Mouse (Mus musculus): ENCODE measurements around the gene AF067063. TPM values are rescaled to one million over a fixed set of nuclear protein-coding genes. Genes with fewer than 3 reads are reported as not detected.

AF067063 gene
- not detected for polyA plus RNA-seq (2014; fragmentation: Illumina TruSeq; extraction: RNeasy Lipid Tissue Mini Kit (QIAGEN cat#74804); ENCODE audit: low read depth, low replicate concordance)

DNA sequence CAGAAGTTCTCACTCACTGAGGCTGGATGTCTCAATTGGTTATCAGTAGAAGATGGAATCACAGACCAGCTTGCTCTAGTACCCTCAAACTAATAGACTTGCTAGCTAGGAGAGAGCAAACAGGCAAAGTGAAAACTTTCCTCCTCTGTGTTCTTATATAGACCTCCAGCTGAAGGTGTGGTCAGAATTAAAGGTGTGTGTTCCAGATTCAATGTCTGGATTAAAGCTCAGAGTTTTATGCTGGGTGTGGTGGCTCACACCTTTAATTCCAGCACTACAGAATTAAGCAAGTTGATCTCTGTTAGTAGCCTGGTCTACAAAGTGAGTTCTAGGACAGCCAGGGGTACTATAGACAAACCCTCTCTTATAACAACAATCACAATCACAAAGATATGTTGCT, at the start of gene AF067063:
Gene AF067063, minus strand, starts transcription at position 101 of the 400 bp plus-strand sequence.

DNA sequence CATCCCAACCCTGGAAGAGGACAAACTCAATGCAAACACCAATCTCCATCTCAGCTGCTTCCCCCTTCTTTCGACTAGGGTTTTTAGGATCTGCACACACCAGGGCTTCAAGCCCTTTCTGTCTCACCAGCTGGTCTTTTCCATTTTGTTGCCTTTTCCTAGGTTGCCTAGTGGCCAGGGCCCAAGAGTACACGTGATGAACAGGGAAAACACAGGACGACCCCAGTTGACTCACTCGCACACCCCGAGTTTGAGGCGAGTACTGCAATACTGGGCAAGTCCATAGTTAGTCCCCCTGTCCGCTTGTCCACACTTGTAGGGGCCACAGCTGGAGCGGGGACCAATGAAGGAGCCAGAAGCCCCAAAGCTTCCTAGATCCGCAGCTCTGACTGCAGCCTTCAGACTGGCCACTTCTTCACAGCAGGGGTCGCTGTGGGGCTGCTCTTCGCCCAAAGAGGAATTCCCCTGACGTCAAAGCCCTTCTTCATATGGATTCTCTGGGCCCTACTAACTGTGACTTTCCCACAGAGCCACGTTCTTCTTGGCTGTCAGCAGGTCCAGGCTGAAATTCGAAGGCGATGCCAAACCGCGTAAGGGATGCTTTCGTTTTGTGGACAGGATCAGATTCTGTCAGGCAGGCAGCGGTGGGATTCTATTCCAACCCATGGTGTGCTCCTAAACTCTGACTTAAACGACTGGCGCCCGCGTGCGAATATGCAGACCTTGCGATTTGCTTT, 5.5 kb upstream of the AF067063 start, which contains the start of gene D13Ertd608e:
Gene D13Ertd608e, plus strand, starts transcription at position 687 of the 737 bp plus-strand sequence.

DNA sequence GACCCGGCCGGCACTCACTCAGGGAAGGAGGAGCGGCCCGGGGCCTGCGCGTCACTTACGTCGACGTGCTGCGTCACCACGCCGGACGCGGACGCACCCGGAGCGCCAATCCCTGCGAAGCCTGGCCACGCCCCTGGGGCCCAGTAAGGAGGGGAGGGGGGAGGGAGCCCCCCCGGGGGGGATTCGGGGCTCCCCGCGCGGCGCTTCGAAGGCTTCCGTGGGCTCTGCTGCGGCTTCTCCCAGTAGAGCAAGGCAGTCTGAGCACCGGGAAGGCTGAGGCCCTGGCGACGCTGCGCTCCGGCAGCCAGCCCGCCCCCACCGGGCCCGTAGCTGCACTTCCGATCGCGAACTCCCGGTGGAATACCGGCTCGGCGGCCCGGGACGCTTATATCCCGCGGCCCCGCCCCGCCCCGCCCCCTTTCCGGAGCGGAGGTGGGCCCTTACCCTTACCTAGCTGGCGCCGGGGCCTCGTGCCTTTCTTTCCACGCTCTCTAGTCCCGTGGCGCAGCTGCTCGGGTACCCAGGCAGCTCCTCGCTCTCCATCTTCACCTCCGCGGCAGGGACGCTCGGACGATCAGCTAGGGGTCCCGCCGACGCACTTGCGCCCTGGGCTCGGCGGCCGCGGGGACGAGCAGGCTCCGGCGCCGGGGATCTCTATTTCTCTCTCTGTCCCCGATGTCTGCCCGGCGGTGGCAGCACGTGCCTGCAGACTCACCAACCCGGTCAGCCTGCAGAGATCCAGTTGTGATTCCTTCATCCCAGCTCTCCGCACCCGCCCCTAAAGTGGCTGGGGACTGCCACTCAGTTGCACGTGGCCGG, 39.0 kb downstream of the AF067063 start, which contains the start of gene Zfp131:
Gene Zfp131, minus strand, starts transcription at position 129 of the 819 bp plus-strand sequence.

Other genes starting within 250 kb of the AF067063 start
- 0.19 TPM for gene Ccl28, start 206.4 kb downstream of the AF067063 start, polyA plus RNA-seq (2014; fragmentation: Illumina TruSeq; extraction: RNeasy Lipid Tissue Mini Kit (QIAGEN cat#74804); ENCODE audit: low read depth, low replicate concordance)
- gene Hmgcs1, start 139.8 kb downstream of the AF067063 start, polyA plus RNA-seq (2014; fragmentation: Illumina TruSeq; extraction: RNeasy Lipid Tissue Mini Kit (QIAGEN cat#74804); ENCODE audit: low read depth, low replicate concordance): 895 TPM
- gene Nim1k, start 74.3 kb downstream of the AF067063 start, polyA plus RNA-seq (2014; fragmentation: Illumina TruSeq; extraction: RNeasy Lipid Tissue Mini Kit (QIAGEN cat#74804); ENCODE audit: low read depth, low replicate concordance): 1.6 TPM
- gene Zfp131, start 39.3 kb downstream of the AF067063 start, polyA plus RNA-seq (2014; fragmentation: Illumina TruSeq; extraction: RNeasy Lipid Tissue Mini Kit (QIAGEN cat#74804); ENCODE audit: low read depth, low replicate concordance): 22.6 TPM
- gene D13Ertd608e, start 5.8 kb upstream of the AF067063 start, polyA plus RNA-seq (2014; fragmentation: Illumina TruSeq; extraction: RNeasy Lipid Tissue Mini Kit (QIAGEN cat#74804); ENCODE audit: low read depth, low replicate concordance): not detected
- gene Tcstv1, start 64.6 kb upstream of the AF067063 start, polyA plus RNA-seq (2014; fragmentation: Illumina TruSeq; extraction: RNeasy Lipid Tissue Mini Kit (QIAGEN cat#74804); ENCODE audit: low read depth, low replicate concordance): not detected
- gene Gm21761, start 99.1 kb upstream of the AF067063 start, polyA plus RNA-seq (2014; fragmentation: Illumina TruSeq; extraction: RNeasy Lipid Tissue Mini Kit (QIAGEN cat#74804); ENCODE audit: low read depth, low replicate concordance): not detected
- not detected for gene B020031M17Rik, start 120.6 kb upstream of the AF067063 start, polyA plus RNA-seq (2014; fragmentation: Illumina TruSeq; extraction: RNeasy Lipid Tissue Mini Kit (QIAGEN cat#74804); ENCODE audit: low read depth, low replicate concordance)
- not detected for gene Gm36079, start 196.8 kb upstream of the AF067063 start, polyA plus RNA-seq (2014; fragmentation: Illumina TruSeq; extraction: RNeasy Lipid Tissue Mini Kit (QIAGEN cat#74804); ENCODE audit: low read depth, low replicate concordance)
- gene Gm21188, start 222.0 kb upstream of the AF067063 start, polyA plus RNA-seq (2014; fragmentation: Illumina TruSeq; extraction: RNeasy Lipid Tissue Mini Kit (QIAGEN cat#74804); ENCODE audit: low read depth, low replicate concordance): 0.34 TPM

Measured in liver, adult 10 weeks (tissue).